Mouse (Mus musculus) embryonic facial prominence, embryonic 11.5 days (tissue): Measurements from ENCODE around the gene Tcl1. TPM values are rescaled to one million over a fixed set of nuclear protein-coding genes. Genes with fewer than 3 reads are reported as not detected.

Experiments used
- ATAC-seq: fragments of 200-750 bp; cut with Nextera tagmentation; replicated peaks from 2 replicates; pipeline ENCODE4 v1.8.0; 2017; ENCODE audit warnings: low read depth; ENCODE audit not compliant: insufficient number of reproducible peaks, low FRiP score, low TSS enrichment
- DNase-seq: peaks from one replicate; pipeline ENCODE4 v3.0.0-alpha.2; 2015; ENCODE audit warnings: low spot score
- H3K27ac ChIP-seq: fragments of 300-500 bp; sonication (generic); replicated peaks from 2 replicates; pipeline ENCODE4 v1.5.1; 2014; ENCODE audit warnings: mild to moderate bottlenecking, low read depth, low read length, control low read depth
- H3K27me3 ChIP-seq: fragments of 300-500 bp; sonication (generic); 2 replicates; pipeline ENCODE4 v1.6.1; 2014; ENCODE audit warnings: mild to moderate bottlenecking, low read length, moderate library complexity, mixed read lengths; ENCODE audit not compliant: control insufficient read depth, insufficient read depth
- H3K36me3 ChIP-seq: fragments of 300-500 bp; sonication (generic); replicated peaks from 2 replicates; pipeline ENCODE4 v1.6.1; 2014; ENCODE audit warnings: low read depth, mild to moderate bottlenecking, low read length, moderate library complexity, mixed read lengths; ENCODE audit not compliant: control insufficient read depth, insufficient read depth
- H3K4me1 ChIP-seq: fragments of 300-500 bp; sonication (generic); 2 replicates; pipeline ENCODE4 v1.6.1; 2014; ENCODE audit warnings: low read length, mixed read lengths; ENCODE audit not compliant: control insufficient read depth, insufficient read depth
- H3K4me2 ChIP-seq: fragments of 300-500 bp; sonication (generic); 2 replicates; pipeline ENCODE4 v1.6.1; 2014; ENCODE audit warnings: low read depth, mild to moderate bottlenecking, control low read depth, low read length, moderate library complexity
- H3K4me3 ChIP-seq: fragments of 300-500 bp; sonication (generic); 2 replicates; pipeline ENCODE4 v1.5.1; 2014; ENCODE audit warnings: low read depth, low read length, control low read depth
- H3K9ac ChIP-seq: fragments of 300-500 bp; sonication (generic); replicated peaks from 2 replicates; pipeline ENCODE4 v1.6.1; 2014; ENCODE audit warnings: mild to moderate bottlenecking, control low read depth, low read length
- H3K9me3 ChIP-seq: fragments of 300-500 bp; sonication (generic); replicated peaks from 2 replicates; pipeline ENCODE4 v1.6.1; 2016; ENCODE audit warnings: mild to moderate bottlenecking, low read length, inconsistent platforms, mixed read lengths; ENCODE audit not compliant: control insufficient read depth
- WGBS: fragments of 180-500 bp; shearing (Covaris S2); extraction: QIAGEN DNeasy Blood & Tissue Kit; methylation state at CpG from one replicate; pipeline ENCODE4 v1.1.7; 2014; 5-methylcytosine and 5-hydroxymethylcytosine counted together
- polyA plus RNA-seq: library from polyadenylated mRNA; unstranded; fragments of >200 nt; fragmentation: Nextera tagmentation; extraction: Ambion mirVana; gene quantifications from 2 replicates; pipeline ENCODE4 v1.2.1, GENCODE M21; 2014

Gene Tcl1
- polyA plus RNA-seq, 1 experiment from 2014 or later, result not detected

DNA sequence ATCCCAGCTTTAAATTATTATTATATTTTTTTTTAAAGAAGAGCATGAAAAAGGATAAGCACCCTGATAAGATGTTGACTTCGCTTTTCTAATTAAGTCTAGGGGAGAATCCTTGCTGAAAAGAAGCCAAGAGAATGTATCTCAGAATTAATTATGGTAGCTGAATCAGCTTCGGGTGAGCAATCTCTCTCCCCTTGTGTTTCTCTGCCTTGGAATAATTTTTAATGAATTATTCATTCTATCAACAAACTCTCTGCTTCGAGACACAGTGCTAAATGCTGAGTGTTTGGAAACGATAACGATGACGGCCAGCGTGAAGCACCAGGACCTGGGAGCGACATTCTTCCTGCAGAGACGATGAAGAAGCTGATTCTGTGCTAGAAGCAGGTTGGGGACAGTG, 16.5 kb upstream of the Tcl1 start:
- DNase-seq, result no peak
- H3K36me3 ChIP-seq, result no peaks in the 10 kb centered on the region
- H3K4me2 ChIP-seq, result no peak overlapping the region
- 89% methylated on average over 9 of the region's 9 CpGs for WGBS
- no peak overlapping the region for H3K27ac ChIP-seq
- ATAC-seq, result no peak
- no peak overlapping the region for H3K4me3 ChIP-seq
- no peaks in the 10 kb centered on the region for H3K4me1 ChIP-seq
- H3K9ac ChIP-seq, result no peak overlapping the region
- no peaks in the 10 kb centered on the region for H3K27me3 ChIP-seq
- no peaks in the 10 kb centered on the region for H3K9me3 ChIP-seq

GRCm38 (mm10) chr12:105235091-105235490, 12.5 kb upstream of the Tcl1 start:
- 91% methylated on average over 3 of the region's 3 CpGs for WGBS
- no peaks in the 10 kb centered on the region for H3K27me3 ChIP-seq
- no peak overlapping the region for H3K27ac ChIP-seq
- DNase-seq (no peak), ATAC-seq (no peak)
- no peak overlapping the region for H3K9ac ChIP-seq
- no peak overlapping the region for H3K4me3 ChIP-seq
- H3K36me3 ChIP-seq, result no peaks in the 10 kb centered on the region
- H3K4me1 ChIP-seq, result no peaks in the 10 kb centered on the region
- H3K9me3 ChIP-seq, result no peaks in the 10 kb centered on the region
- H3K4me2 ChIP-seq, result no peak overlapping the region

DNA sequence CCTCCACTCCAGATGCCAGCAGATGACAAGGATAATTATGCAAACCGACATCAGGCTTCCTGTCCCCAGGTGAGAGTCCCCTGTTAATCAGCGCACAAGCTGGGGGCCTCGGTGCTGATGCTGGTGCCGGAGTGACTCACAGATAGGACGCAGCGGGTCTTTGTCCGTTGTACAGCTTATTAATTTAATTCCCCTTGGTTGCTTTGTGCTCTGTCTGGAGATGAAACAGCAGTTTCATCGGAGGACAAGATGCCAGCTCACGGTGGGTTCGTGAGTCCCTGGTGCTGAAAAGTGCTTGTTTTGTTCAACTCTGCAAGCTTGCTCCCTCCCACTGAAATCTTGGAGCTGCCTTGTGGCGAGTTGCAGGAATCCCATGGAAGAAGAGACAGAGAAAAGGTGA, 11.8 kb upstream of the Tcl1 start:
- Histone ChIP-seq H3K9me3 (no peaks in the 10 kb centered on the region), H3K4me3 (no peak overlapping the region), H3K27me3 (no peaks in the 10 kb centered on the region), H3K27ac (no peak overlapping the region), H3K4me1 (no peaks in the 10 kb centered on the region), H3K9ac (no peak overlapping the region), H3K36me3 (no peaks in the 10 kb centered on the region), H3K4me2 (no peak overlapping the region)
- ATAC-seq, result no peak
- 61% methylated on average over 11 of the region's 11 CpGs for WGBS
- no peak for DNase-seq

- Histone ChIP-seq H3K27me3 (no peaks in the 10 kb centered on the region), H3K4me3 (no peak overlapping the region), H3K27ac (no peak overlapping the region), H3K9ac (no peak overlapping the region), H3K9me3 (no peaks in the 10 kb centered on the region), H3K4me1 (no peaks in the 10 kb centered on the region), H3K4me2 (no peak overlapping the region), H3K36me3 (no peaks in the 10 kb centered on the region)
- WGBS, result 50% methylated on average over 16 of the region's 16 CpGs
- ATAC-seq, result no peak
- DNase-seq, result no peak
Measured at GRCm38 (mm10) chr12:105224621-105225320, 2.2 kb upstream of the Tcl1 start.

DNA sequence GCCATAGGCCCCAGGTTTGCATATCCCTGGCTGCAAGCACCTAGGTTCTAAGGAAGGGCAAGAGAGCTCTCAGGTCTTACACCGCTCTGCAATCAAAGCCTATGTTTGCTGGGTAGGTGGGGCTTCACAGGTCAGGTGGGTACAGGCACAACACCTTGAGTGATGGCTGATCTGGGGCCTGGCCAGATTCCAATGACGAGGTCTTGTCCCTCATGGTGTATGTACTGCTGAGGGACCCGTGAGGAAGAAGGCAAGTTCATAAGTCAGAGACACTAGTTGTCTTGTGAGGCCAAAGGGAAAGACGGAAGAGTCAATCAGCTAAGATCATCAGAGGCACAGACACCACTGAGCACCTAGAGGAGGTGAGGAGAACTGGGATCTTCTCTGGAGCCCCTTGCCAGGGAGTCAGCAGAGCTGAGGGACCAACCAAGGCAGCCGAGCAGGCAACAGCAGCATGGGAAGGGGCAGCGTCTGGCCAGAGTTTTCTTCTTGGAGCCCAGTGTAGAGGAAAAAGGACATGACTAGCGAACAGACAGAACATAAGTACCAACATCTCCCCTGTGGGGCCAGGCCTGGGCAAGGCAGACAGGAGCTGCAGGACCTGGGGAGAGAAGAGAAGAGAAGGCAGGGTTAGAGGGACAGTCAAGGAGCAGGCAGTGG, 5.4 kb downstream of the Tcl1 start:
- H3K4me3 ChIP-seq, result no peak overlapping the region
- no peaks in the 10 kb centered on the region for H3K9me3 ChIP-seq
- H3K9ac ChIP-seq, result no peak overlapping the region
- no peak overlapping the region for H3K4me2 ChIP-seq
- 86% methylated on average over 7 of the region's 7 CpGs for WGBS
- ATAC-seq (no peak), DNase-seq (no peak)
- H3K27me3 ChIP-seq, result no peaks in the 10 kb centered on the region
- no peak overlapping the region for H3K27ac ChIP-seq
- no peaks in the 10 kb centered on the region for H3K4me1 ChIP-seq
- no peaks in the 10 kb centered on the region for H3K36me3 ChIP-seq

DNA sequence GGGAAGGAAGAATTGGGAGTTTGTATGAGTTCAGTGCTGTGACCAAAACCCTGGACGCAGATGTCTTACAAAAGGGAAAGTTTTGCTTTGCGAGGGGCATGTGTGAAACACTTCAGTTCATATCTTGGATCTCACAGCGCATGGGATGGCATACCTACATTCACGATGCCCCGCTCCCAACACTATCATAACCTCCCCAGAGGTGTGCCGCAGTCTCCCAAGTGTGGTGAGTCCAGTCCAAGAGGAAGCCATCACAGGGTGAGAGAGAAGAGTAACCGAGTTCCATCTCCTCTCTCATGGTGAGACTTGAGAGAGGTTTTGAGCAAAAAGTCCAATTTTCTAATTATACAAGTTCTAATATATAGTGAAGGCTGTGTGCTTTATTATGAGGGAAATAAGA, 13.4 kb downstream of the Tcl1 start:
- H3K4me3 ChIP-seq, result no peak overlapping the region
- H3K27me3 ChIP-seq, result no peaks in the 10 kb centered on the region
- no peak for ATAC-seq
- H3K9ac ChIP-seq, result no peak overlapping the region
- H3K4me1 ChIP-seq, result no peaks in the 10 kb centered on the region
- no peaks in the 10 kb centered on the region for H3K9me3 ChIP-seq
- H3K4me2 ChIP-seq, result no peak overlapping the region
- H3K36me3 ChIP-seq, result no peaks in the 10 kb centered on the region
- no peak for DNase-seq
- H3K27ac ChIP-seq, result no peak overlapping the region
- 94% methylated on average over 7 of the region's 7 CpGs for WGBS

GRCm38 (mm10) chr12:105208441-105208840, 14.2 kb downstream of the Tcl1 start:
- Histone ChIP-seq H3K9ac (no peak overlapping the region), H3K27ac (no peak overlapping the region), H3K4me3 (no peak overlapping the region), H3K27me3 (no peaks in the 10 kb centered on the region), H3K4me1 (no peaks in the 10 kb centered on the region), H3K36me3 (no peaks in the 10 kb centered on the region), H3K9me3 (no peaks in the 10 kb centered on the region), H3K4me2 (no peak overlapping the region)
- WGBS, result 84% methylated on average over 1 of the region's 1 CpGs
- DNase-seq (no peak), ATAC-seq (no peak)

- no peak for DNase-seq
- Histone ChIP-seq H3K9ac (no peak overlapping the region), H3K4me3 (no peak overlapping the region), H3K27me3 (no peaks in the 10 kb centered on the region), H3K36me3 (no peaks in the 10 kb centered on the region), H3K4me2 (no peak overlapping the region), H3K27ac (no peak overlapping the region), H3K4me1 (no peaks in the 10 kb centered on the region), H3K9me3 (no peaks in the 10 kb centered on the region)
- 79% methylated on average over 1 of the region's 1 CpGs for WGBS
- ATAC-seq, result no peak
Measured at GRCm38 (mm10) chr12:105207071-105207470, 15.5 kb downstream of the Tcl1 start.
